Mouse (Mus musculus) myocyte (in vitro differentiated cells): Measurements from ENCODE around the gene Atf6. TPM values are rescaled to one million over a fixed set of nuclear protein-coding genes. Genes with fewer than 3 reads are reported as not detected.

ENCODE experiments used
- H3K27me3 ChIP-seq: one replicate; pipeline ENCODE4 v1.6.1; 2011; ENCODE audit not compliant: control insufficient read depth, insufficient read depth, insufficient read length
- H3K36me3 ChIP-seq: one replicate; pipeline ENCODE4 v1.6.1; 2011; ENCODE audit not compliant: control insufficient read depth, insufficient read depth
- H3K4me2 ChIP-seq: one replicate; pipeline ENCODE4 v1.6.1; 2011; ENCODE audit warnings: low read depth, control low read depth
- H3K4me3 ChIP-seq: one replicate; pipeline ENCODE4 v1.5.1; 2011; ENCODE audit warnings: mild to moderate bottlenecking, control low read depth, moderate library complexity
- H3K79me2 ChIP-seq: one replicate; pipeline ENCODE4 v1.6.1; 2011; ENCODE audit not compliant: control insufficient read depth, insufficient read depth
- H3ac ChIP-seq: one replicate; pipeline ENCODE4 v1.6.1; 2011; ENCODE audit not compliant: control insufficient read depth, insufficient read length
- CEBPB ChIP-seq: IDR thresholded peaks from 2 replicates; pipeline ENCODE4 v1.6.1; 2011; ENCODE audit warnings: mild to moderate bottlenecking, moderate library complexity; ENCODE audit not compliant: poor library complexity, insufficient read depth, severe bottlenecking
- E2F4 ChIP-seq: IDR thresholded peaks from one replicate; pipeline ENCODE4 v1.6.1; 2011; ENCODE audit warnings: mild to moderate bottlenecking, control low read depth, moderate library complexity; ENCODE audit not compliant: insufficient read depth
- MAX ChIP-seq: IDR thresholded peaks from one replicate; pipeline ENCODE4 v1.6.1; 2011; ENCODE audit warnings: low read depth, mild to moderate bottlenecking, control low read depth
- MYOD1 ChIP-seq, 3 experiments: IDR thresholded peaks; one replicate each; pipeline ENCODE4 v1.6.1; 2011; ENCODE audit warnings: control low read depth in 2 of 3, low read depth in 2 of 3, mild to moderate bottlenecking in 2 of 3, moderate library complexity in 1 of 3; ENCODE audit not compliant: insufficient read length in 2 of 3, control insufficient read depth in 1 of 3
- MYOG ChIP-seq, 3 experiments: IDR thresholded peaks; one replicate each; pipeline ENCODE4 v1.6.1; 2011; ENCODE audit warnings: control low read depth in 2 of 3, low read depth in 2 of 3, mild to moderate bottlenecking in 2 of 3; ENCODE audit not compliant: insufficient read length in 2 of 3, control insufficient read depth in 1 of 3, insufficient read depth in 1 of 3
- POLR2A ChIP-seq: IDR thresholded peaks from one replicate; pipeline ENCODE4 v1.6.1; 2011; ENCODE audit warnings: low read depth, mild to moderate bottlenecking, control low read depth, moderate library complexity; ENCODE audit not compliant: insufficient read length
- POLR2AphosphoS2 ChIP-seq: IDR thresholded peaks from one replicate; pipeline ENCODE4 v1.6.1; 2011; ENCODE audit warnings: low read depth, control low read depth; ENCODE audit not compliant: insufficient read length
- REST ChIP-seq: IDR thresholded peaks from one replicate; pipeline ENCODE4 v1.6.1; 2011; ENCODE audit warnings: mild to moderate bottlenecking, control low read depth, moderate library complexity; ENCODE audit not compliant: insufficient read depth, insufficient read length
- SRF ChIP-seq: IDR thresholded peaks from one replicate; pipeline ENCODE4 v1.6.1; 2011; ENCODE audit warnings: low read depth; ENCODE audit not compliant: control insufficient read depth, insufficient read length
- TCF12 ChIP-seq: IDR thresholded peaks from one replicate; pipeline ENCODE4 v1.6.1; 2011; ENCODE audit warnings: mild to moderate bottlenecking, control low read depth; ENCODE audit not compliant: poor library complexity, insufficient read depth, severe bottlenecking
- TCF3 ChIP-seq: IDR thresholded peaks from one replicate; pipeline ENCODE4 v1.6.1; 2011; ENCODE audit warnings: low read depth, control low read depth; ENCODE audit not compliant: insufficient read length
- USF1 ChIP-seq: IDR thresholded peaks from one replicate; pipeline ENCODE4 v1.6.1; 2011; ENCODE audit warnings: low read depth, mild to moderate bottlenecking, control low read depth, moderate library complexity
- polyA plus RNA-seq: library from polyadenylated mRNA; unstranded; fragments of >200 nt; fragmentation: generic; extraction: Trizol; gene quantifications from one replicate; pipeline ENCODE4 v1.2.1, GENCODE M21; 2012; ENCODE audit warnings: missing spikeins

Atf6 gene
- polyA plus RNA-seq, 1 experiment = 40.2 TPM

DNA sequence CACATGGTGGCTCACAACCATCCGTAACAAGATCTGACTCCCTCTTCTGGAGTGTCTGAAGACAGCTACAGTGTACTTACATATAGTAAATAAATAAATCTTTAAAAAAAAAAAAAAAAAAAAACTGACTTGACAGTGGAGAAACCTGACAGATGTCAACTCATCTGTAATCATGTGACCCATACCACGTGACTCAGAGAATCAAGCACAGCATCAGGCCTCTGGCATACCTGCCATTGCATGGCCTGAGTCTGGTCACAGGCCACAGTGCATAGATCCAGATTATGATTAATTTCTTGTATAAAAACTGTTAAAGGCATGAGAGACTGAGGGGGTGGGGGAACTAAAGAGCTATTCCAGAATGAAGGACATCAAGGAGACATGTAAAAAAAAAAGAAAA is 8.7 kb downstream of the Atf6 start:
- Histone ChIP-seq H3K4me2 (no peak overlapping the region), H3K79me2 (peaks cover 93% of the 10 kb centered on the region), H3K27me3 (no peaks in the 10 kb centered on the region), H3K4me3 (no peak overlapping the region), H3ac (no peak overlapping the region), H3K36me3 (peaks cover 6% of the 10 kb centered on the region)
- no peak for TF ChIP-seq E2F4
- no peak for TF ChIP-seq REST
- no peak for TF ChIP-seq SRF
- TF ChIP-seq MYOG (IDR thresholded peaks at IDR 0.05; ENCODE audit: control insufficient read depth in 1 of 3, insufficient read depth in 1 of 3, insufficient read length in 2 of 3, low read depth in 2 of 3) = no peak
- no peak for TF ChIP-seq USF1
- TF ChIP-seq CEBPB = no peak
- TF ChIP-seq MAX = no peak
- TF ChIP-seq MYOD1 (IDR thresholded peaks at IDR 0.05; ENCODE audit: control insufficient read depth in 1 of 3, insufficient read length in 2 of 3, low read depth in 2 of 3) = no peak
- TF ChIP-seq POLR2AphosphoS2 = no peak

DNA sequence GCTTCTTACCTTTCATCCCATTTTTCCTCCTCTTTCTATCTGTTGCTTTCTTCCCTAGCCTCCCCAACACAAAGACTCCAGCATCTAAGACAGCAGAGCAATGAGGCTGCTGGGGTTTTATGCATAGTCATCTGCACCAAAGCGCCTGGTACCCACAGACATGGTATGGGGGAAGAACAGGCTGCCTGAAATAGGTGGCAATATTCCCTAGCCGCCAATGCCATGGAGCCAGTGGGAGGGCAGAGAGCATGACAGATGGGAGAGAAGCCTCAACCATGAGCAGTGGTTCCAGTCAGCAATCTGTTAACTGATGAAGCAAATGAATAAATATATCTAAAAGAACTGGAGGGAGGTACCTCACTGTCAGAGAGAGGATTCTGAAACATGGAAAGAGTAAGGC is 10.2 kb downstream of the Atf6 start:
- TF ChIP-seq MYOD1 (IDR thresholded peaks at IDR 0.05; ENCODE audit: control insufficient read depth in 1 of 3, insufficient read length in 2 of 3, low read depth in 2 of 3) = no peak
- TF ChIP-seq TCF12 = no peak
- TF ChIP-seq SRF = no peak
- TF ChIP-seq MAX = no peak
- no peak for TF ChIP-seq POLR2A
- no peak for TF ChIP-seq CEBPB

DNA sequence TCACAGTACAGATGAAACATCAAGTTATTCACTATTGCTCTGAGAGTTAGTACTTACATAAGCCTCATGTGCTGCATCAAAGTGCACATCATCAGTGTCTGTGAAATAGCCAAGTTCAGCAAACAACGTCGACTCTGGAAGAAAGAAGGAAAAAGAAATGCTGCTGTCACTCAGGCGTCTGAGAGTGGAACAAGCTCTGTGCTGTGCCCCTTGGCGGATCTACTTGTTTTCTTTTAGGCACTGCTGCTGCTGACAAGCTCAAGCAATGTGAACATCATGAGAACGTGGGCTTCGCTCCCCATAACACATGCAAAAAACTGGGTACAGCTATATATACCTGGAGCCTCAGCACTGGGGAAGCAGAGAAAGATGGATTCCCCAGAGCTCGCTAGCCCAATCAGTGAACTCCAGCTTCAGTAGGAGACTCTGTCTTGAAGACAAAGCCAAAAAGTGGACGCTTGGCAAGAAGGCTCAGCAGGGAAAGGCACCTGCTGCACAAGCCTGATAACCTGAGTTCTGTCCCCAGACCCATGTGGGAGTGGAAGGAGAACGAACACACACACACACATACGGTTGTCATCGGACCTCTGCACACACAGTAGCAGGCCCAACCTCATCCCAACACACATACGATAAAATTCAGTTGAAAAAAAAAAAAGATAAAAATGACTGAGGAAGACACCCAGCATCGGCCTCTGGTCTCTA is 12.4 kb downstream of the Atf6 start:
- H3K4me3 ChIP-seq = no peak overlapping the region
- H3K4me2 ChIP-seq = no peak overlapping the region
- peaks cover 64% of the 10 kb centered on the region for H3K79me2 ChIP-seq
- H3K36me3 ChIP-seq = peaks cover 29% of the 10 kb centered on the region
- H3K27me3 ChIP-seq = no peaks in the 10 kb centered on the region
- TF ChIP-seq E2F4 = no peak
- no peak for TF ChIP-seq MAX
- TF ChIP-seq POLR2AphosphoS2 = no peak
- no peak for TF ChIP-seq TCF12
- no peak for TF ChIP-seq TCF3
- no peak for TF ChIP-seq POLR2A
- no peak for TF ChIP-seq REST
- TF ChIP-seq MYOG (IDR thresholded peaks at IDR 0.05; ENCODE audit: control insufficient read depth in 1 of 3, insufficient read depth in 1 of 3, insufficient read length in 2 of 3, low read depth in 2 of 3) = no peak
- no peak for TF ChIP-seq MYOD1 (IDR thresholded peaks at IDR 0.05; ENCODE audit: control insufficient read depth in 1 of 3, insufficient read length in 2 of 3, low read depth in 2 of 3)
- no peak for TF ChIP-seq SRF
- TF ChIP-seq CEBPB = no peak
- no peak for TF ChIP-seq USF1
- H3ac ChIP-seq = no peak overlapping the region

More for the DNA sequence above, 10.2 kb downstream of the Atf6 start:
- Histone ChIP-seq H3K4me3 (no peak overlapping the region), H3K27me3 (no peaks in the 10 kb centered on the region), H3K36me3 (peaks cover 14% of the 10 kb centered on the region), H3K79me2 (peaks cover 78% of the 10 kb centered on the region), H3K4me2 (no peak overlapping the region), H3ac (no peak overlapping the region)

DNA sequence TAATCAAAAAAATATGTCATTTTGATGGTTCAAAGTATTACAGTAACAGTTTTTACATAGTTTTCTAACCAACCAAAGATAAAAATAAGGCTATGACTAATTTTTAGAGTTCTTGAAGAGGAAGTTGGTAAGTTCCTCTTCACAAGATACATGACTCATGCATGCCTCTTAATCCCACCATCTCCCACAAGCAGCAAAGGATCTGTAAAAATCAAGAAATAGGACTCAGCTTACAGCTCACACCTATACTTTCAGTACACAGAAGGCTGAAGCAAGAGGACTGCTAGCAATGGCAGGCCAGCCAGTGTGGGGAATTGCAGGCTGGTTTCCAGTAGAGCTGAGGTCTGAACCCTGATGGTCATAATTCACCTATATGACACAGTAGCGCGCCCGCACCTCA is 14.0 kb downstream of the Atf6 start:
- H3K27me3 ChIP-seq = no peaks in the 10 kb centered on the region
- no peak overlapping the region for H3ac ChIP-seq
- no peak overlapping the region for H3K4me3 ChIP-seq
- TF ChIP-seq USF1 (no peak), POLR2AphosphoS2 (no peak), SRF (no peak), TCF12 (no peak), POLR2A (no peak), MAX (no peak), MYOD1 (IDR thresholded peaks at IDR 0.05; ENCODE audit: control insufficient read depth in 1 of 3, insufficient read length in 2 of 3, low read depth in 2 of 3) (no peak), REST (no peak), CEBPB (no peak), TCF3 (no peak), E2F4 (no peak), MYOG (IDR thresholded peaks at IDR 0.05; ENCODE audit: control insufficient read depth in 1 of 3, insufficient read depth in 1 of 3, insufficient read length in 2 of 3, low read depth in 2 of 3) (no peak)
- peaks cover 34% of the 10 kb centered on the region for H3K36me3 ChIP-seq
- peak overlapping the region; percentile 68 for H3K4me2 ChIP-seq
- H3K79me2 ChIP-seq = peaks cover 49% of the 10 kb centered on the region
